Mouse (Mus musculus): ENCODE results near the gene Lamtor5.

DNA sequence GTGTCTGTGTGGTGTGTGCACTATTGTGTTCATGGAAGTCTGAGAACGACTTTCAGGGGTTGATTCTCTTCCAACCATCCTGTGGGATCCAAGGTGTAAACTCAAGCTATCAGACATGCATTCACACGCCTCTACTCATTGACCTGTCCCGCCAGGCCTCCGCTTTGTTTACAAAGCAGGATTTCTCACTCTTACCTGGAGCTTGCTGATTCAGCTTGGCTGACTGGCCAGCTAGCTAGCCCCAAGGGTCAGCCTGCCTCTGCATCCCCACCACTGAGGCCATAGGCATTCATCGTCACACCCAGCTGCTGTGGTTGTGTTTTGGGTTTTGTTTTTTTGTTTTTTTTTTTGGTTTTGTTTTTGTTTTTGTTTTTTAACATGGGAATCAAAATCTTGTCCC is 49.4 kb upstream of the Lamtor5 start:
- no peak for TF ChIP-seq CTCF (IDR thresholded peaks at IDR 0.05; ENCODE audit: control insufficient read depth, insufficient read depth, insufficient read length)
- no peak for TF ChIP-seq MAX (IDR thresholded peaks at IDR 0.05)
